Mouse (Mus musculus) heart, adult 10 weeks (tissue): ENCODE measurements around the gene Slco6d1. TPM values are rescaled to one million over a fixed set of nuclear protein-coding genes. Genes with fewer than 3 reads are reported as not detected.

Source experiments
- polyA plus RNA-seq: library from polyadenylated mRNA; stranded (reverse); fragments of 350-450 nt; fragmentation: Illumina TruSeq; extraction: RNeasy Lipid Tissue Mini Kit (QIAGEN cat#74804); gene quantifications from one replicate; pipeline ENCODE4 v1.2.3, GENCODE M21; 2014; ENCODE audit warnings: low read depth, low replicate concordance

Gene Slco6d1
- polyA plus RNA-seq = not detected

GRCm38 (mm10) chr1:98420824-98421223 lies at the start of gene Slco6d1:
Gene Slco6d1, plus strand, starts transcription at chr1:98421124.

